Mouse (Mus musculus) limb, embryonic 12.5 days (tissue): ENCODE data around the gene Etv6. TPM values are rescaled to one million over a fixed set of nuclear protein-coding genes. Genes with fewer than 3 reads are reported as not detected.
A peak's percentile ranks its signal among the peaks of the same experiment; 100 is the strongest.

Experiments
- ATAC-seq: fragments of 200-750 bp; cut with Nextera tagmentation; 2 replicates; pipeline ENCODE4 v1.8.0; 2017; ENCODE audit warnings: low read depth, moderate TSS enrichment; ENCODE audit not compliant: insufficient number of reproducible peaks, insufficient read depth, low FRiP score, low TSS enrichment
- H3K27ac ChIP-seq: fragments of 300-500 bp; sonication (generic); 2 replicates; pipeline ENCODE4 v1.5.1; 2016; ENCODE audit warnings: mild to moderate bottlenecking, moderate library complexity
- H3K27me3 ChIP-seq: fragments of 300-500 bp; sonication (generic); 2 replicates; pipeline ENCODE4 v1.6.1; 2016; ENCODE audit warnings: mild to moderate bottlenecking, moderate library complexity
- H3K36me3 ChIP-seq: fragments of 300-500 bp; sonication (generic); 2 replicates; pipeline ENCODE4 v1.6.1; 2016; ENCODE audit warnings: mild to moderate bottlenecking, moderate library complexity
- H3K4me1 ChIP-seq: fragments of 300-500 bp; sonication (generic); replicated peaks from 2 replicates; pipeline ENCODE4 v1.6.1; 2016
- H3K4me2 ChIP-seq: fragments of 300-500 bp; sonication (generic); 2 replicates; pipeline ENCODE4 v1.6.1; 2016; ENCODE audit warnings: mild to moderate bottlenecking, moderate library complexity
- H3K4me3 ChIP-seq: fragments of 300-500 bp; sonication (generic); replicated peaks from 2 replicates; pipeline ENCODE4 v1.5.1; 2016; ENCODE audit warnings: mild to moderate bottlenecking
- H3K9ac ChIP-seq: fragments of 300-500 bp; sonication (generic); replicated peaks from 2 replicates; pipeline ENCODE4 v1.6.1; 2016; ENCODE audit warnings: mild to moderate bottlenecking, moderate library complexity
- H3K9me3 ChIP-seq: fragments of 300-500 bp; sonication (generic); 2 replicates; pipeline ENCODE4 v1.6.1; 2016; ENCODE audit warnings: mild to moderate bottlenecking, moderate library complexity
- WGBS: fragments of 180-500 bp; shearing (Covaris S2); methylation state at CpG from one replicate; pipeline ENCODE4 v1.1.7; 2016; 5-methylcytosine and 5-hydroxymethylcytosine counted together
- polyA plus RNA-seq: library from polyadenylated mRNA; unstranded; fragments of >200 nt; fragmentation: Nextera tagmentation; extraction: Ambion mirVana; gene quantifications from 2 replicates; pipeline ENCODE4 v1.2.1, GENCODE M21; 2016

Gene Etv6
- polyA plus RNA-seq, 1 experiment from 2014 or later, result 16.3 TPM

GRCm38 (mm10) chr6:134090875-134091274 lies 55.4 kb downstream of the Etv6 start:
- 91% methylated on average over 4 of the region's 4 CpGs for WGBS

GRCm38 (mm10) chr6:134091398-134091801 lies 55.9 kb downstream of the Etv6 start:
- ATAC-seq, result no peak
- Histone ChIP-seq H3K4me2 (no peak overlapping the region), H3K9ac (no peak overlapping the region), H3K36me3 (peaks cover 11% of the 10 kb centered on the region; the same call in 1 of the 2 replicates), H3K4me1 (peaks cover 34% of the 10 kb centered on the region), H3K4me3 (no peak overlapping the region), H3K9me3 (no peaks in the 10 kb centered on the region), H3K27ac (peak overlapping the region; percentile 66), H3K27me3 (no peaks in the 10 kb centered on the region)
- WGBS, result 68% methylated on average over 8 of the region's 8 CpGs

More at GRCm38 (mm10) chr6:134090875-134091274, 55.4 kb downstream of the Etv6 start:
- H3K9me3 ChIP-seq, result no peaks in the 10 kb centered on the region
- no peak overlapping the region for H3K4me3 ChIP-seq
- H3K27me3 ChIP-seq, result no peaks in the 10 kb centered on the region
- no peak overlapping the region for H3K4me2 ChIP-seq
- H3K4me1 ChIP-seq, result peaks cover 34% of the 10 kb centered on the region
- peak overlapping the region; percentile 66; the same call in 1 of the 2 replicates for H3K27ac ChIP-seq
- peaks cover 11% of the 10 kb centered on the region; the same call in 1 of the 2 replicates for H3K36me3 ChIP-seq
- no peak overlapping the region for H3K9ac ChIP-seq
- no peak for ATAC-seq

- Histone ChIP-seq H3K9me3 (no peaks in the 10 kb centered on the region), H3K27me3 (no peaks in the 10 kb centered on the region), H3K27ac (no peak overlapping the region), H3K36me3 (peaks cover 11% of the 10 kb centered on the region; the same call in 1 of the 2 replicates), H3K9ac (no peak overlapping the region), H3K4me2 (no peak overlapping the region), H3K4me1 (peaks cover 30% of the 10 kb centered on the region), H3K4me3 (no peak overlapping the region)
- 89% methylated on average over 5 of the region's 5 CpGs for WGBS
- ATAC-seq, result no peak
These were observed 58.6 kb downstream of the Etv6 start for GRCm38 (mm10) chr6:134094066-134094465.

- ATAC-seq, result no peak
- Histone ChIP-seq H3K4me3 (no peak overlapping the region), H3K9me3 (no peaks in the 10 kb centered on the region), H3K9ac (no peak overlapping the region), H3K4me2 (no peak overlapping the region), H3K36me3 (peaks cover 11% of the 10 kb centered on the region; the same call in 1 of the 2 replicates), H3K4me1 (peaks cover 29% of the 10 kb centered on the region), H3K27me3 (no peaks in the 10 kb centered on the region), H3K27ac (no peak overlapping the region)
- 86% methylated on average over 8 of the region's 8 CpGs for WGBS
These were observed 59.1 kb downstream of the Etv6 start for GRCm38 (mm10) chr6:134094620-134095019.

DNA sequence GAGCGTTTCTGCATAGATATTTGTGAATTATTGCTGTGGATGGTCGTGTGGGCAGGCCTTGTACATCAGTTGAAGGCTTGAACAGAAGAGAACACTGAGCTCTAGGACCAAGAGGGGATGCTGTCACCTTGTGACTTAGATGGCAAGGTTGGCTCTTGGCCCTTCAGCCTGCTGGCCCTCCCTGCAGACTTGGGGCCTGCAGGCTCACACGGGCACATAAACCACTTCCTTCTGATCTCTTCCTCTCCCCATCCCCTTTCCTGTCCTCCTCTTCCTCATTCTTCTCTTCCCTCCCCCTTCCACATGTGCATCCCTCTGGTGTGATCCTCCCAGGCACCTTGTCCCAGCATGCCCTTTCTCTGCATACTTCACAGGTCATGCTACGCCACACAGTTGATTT lies 60.1 kb downstream of the Etv6 start:
- no peak for ATAC-seq
- Histone ChIP-seq H3K4me2 (no peak overlapping the region), H3K4me3 (no peak overlapping the region), H3K36me3 (peaks cover 11% of the 10 kb centered on the region; the same call in 1 of the 2 replicates), H3K9me3 (no peaks in the 10 kb centered on the region), H3K9ac (no peak overlapping the region), H3K27ac (no peak overlapping the region), H3K27me3 (no peaks in the 10 kb centered on the region), H3K4me1 (peaks cover 26% of the 10 kb centered on the region)
- 79% methylated on average over 4 of the region's 4 CpGs for WGBS

DNA sequence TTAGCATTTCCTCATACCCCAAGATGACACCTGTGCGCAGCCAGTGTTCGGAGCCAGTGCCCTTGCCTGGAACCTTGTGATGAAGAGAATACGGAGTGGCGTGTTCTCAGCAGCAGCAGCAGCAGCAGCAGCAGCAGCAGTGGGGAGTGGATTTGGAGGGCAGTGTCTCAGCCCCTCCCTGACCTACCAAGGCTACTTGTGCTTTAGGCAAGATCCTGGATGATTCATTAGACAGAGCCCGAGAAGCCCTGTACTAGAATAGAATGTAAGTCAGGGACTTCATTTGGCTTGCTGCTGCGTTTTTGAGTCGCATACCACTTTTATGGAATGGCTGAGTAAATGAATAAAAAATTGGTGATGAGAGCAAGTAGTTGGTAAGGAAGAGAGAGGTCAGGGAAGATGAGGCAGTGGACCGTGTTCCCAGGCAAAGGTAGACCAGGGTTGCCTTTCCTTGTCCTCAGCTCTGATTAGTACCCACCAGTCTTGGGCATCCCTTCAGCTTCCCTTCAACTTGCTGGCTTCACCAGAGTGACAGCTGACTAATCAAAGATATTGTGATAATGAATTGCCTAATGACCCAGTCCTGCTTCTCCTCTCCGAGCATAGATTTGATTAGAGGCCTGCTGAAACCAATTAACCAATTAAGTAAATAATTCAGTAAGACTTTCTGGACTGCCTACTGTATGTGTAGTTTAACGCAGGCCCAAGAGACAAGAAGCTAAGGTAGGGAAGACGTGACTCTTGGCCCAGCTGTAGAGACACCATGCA lies 64.7 kb downstream of the Etv6 start:
- H3K4me2 ChIP-seq, result no peak overlapping the region
- H3K9me3 ChIP-seq, result no peaks in the 10 kb centered on the region
- H3K9ac ChIP-seq, result no peak overlapping the region
- no peaks in the 10 kb centered on the region for H3K27me3 ChIP-seq
- 86% methylated on average over 11 of the region's 11 CpGs for WGBS
- peaks cover 24% of the 10 kb centered on the region for H3K4me1 ChIP-seq
- no peak overlapping the region for H3K27ac ChIP-seq
- no peak for ATAC-seq
- no peaks in the 10 kb centered on the region; the same call in 1 of the 2 replicates for H3K36me3 ChIP-seq
- H3K4me3 ChIP-seq, result no peak overlapping the region

DNA sequence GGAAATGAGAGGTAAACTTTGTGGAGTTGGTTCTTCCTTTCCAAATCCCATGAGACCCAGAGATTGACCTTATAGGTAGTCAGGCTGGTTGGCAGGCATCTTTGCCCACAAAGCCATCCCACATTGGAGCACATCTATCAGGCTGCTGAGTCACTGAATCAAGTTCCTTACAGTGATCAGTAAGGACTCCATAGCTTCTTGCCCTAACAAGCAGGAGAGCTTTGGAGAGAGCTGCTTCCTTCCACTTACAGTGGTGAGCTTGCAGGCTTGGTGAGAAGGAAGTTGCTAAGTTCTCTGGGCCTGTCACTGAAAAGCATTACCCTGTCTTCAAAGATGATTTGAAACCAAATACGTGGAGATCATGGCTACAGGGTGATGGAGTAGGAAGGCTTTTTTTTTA lies 66.9 kb downstream of the Etv6 start:
- ATAC-seq, result no peak

GRCm38 (mm10) chr6:134103519-134103918 lies 68.0 kb downstream of the Etv6 start:
- H3K27me3 ChIP-seq, result no peaks in the 10 kb centered on the region
- 88% methylated on average over 8 of the region's 8 CpGs for WGBS

More for the DNA sequence above, 66.9 kb downstream of the Etv6 start:
- Histone ChIP-seq H3K9me3 (no peaks in the 10 kb centered on the region), H3K4me2 (no peak overlapping the region), H3K27ac (no peak overlapping the region), H3K4me3 (no peak overlapping the region), H3K4me1 (peaks cover 27% of the 10 kb centered on the region), H3K9ac (no peak overlapping the region), H3K27me3 (no peaks in the 10 kb centered on the region), H3K36me3 (peaks cover 2% of the 10 kb centered on the region)
- WGBS, result 92% methylated on average over 1 of the region's 1 CpGs

GRCm38 (mm10) chr6:134105514-134106201 lies 70.2 kb downstream of the Etv6 start:
- no peak for ATAC-seq
- Histone ChIP-seq H3K36me3 (peaks cover 25% of the 10 kb centered on the region), H3K27ac (no peak overlapping the region), H3K4me1 (peaks cover 27% of the 10 kb centered on the region), H3K9me3 (peaks cover 7% of the 10 kb centered on the region; the same call in 1 of the 2 replicates), H3K4me3 (no peak overlapping the region), H3K9ac (no peak overlapping the region), H3K4me2 (no peak overlapping the region), H3K27me3 (no peaks in the 10 kb centered on the region)
- WGBS, result 76% methylated on average over 15 of the region's 15 CpGs

More at GRCm38 (mm10) chr6:134103519-134103918, 68.0 kb downstream of the Etv6 start:
- H3K27ac ChIP-seq, result no peak overlapping the region
- peaks cover 27% of the 10 kb centered on the region for H3K4me1 ChIP-seq
- peaks cover 10% of the 10 kb centered on the region for H3K36me3 ChIP-seq
- H3K4me3 ChIP-seq, result no peak overlapping the region
- no peak for ATAC-seq
- no peak overlapping the region for H3K9ac ChIP-seq
- H3K9me3 ChIP-seq, result no peaks in the 10 kb centered on the region
- no peak overlapping the region for H3K4me2 ChIP-seq

GRCm38 (mm10) chr6:134107696-134108095 lies 72.2 kb downstream of the Etv6 start:
- WGBS, result 85% methylated on average over 7 of the region's 7 CpGs
- H3K9me3 ChIP-seq, result peaks cover 7% of the 10 kb centered on the region; the same call in 1 of the 2 replicates
- peaks cover 25% of the 10 kb centered on the region for H3K36me3 ChIP-seq
- no peak for ATAC-seq
- H3K27me3 ChIP-seq, result no peaks in the 10 kb centered on the region
- H3K27ac ChIP-seq, result no peak overlapping the region
- no peak overlapping the region for H3K4me3 ChIP-seq
- peaks cover 27% of the 10 kb centered on the region for H3K4me1 ChIP-seq
- no peak overlapping the region for H3K4me2 ChIP-seq
- no peak overlapping the region for H3K9ac ChIP-seq

GRCm38 (mm10) chr6:134109675-134110074 lies 74.2 kb downstream of the Etv6 start:
- Histone ChIP-seq H3K9me3 (peaks cover 7% of the 10 kb centered on the region; the same call in 1 of the 2 replicates), H3K27ac (no peak overlapping the region), H3K36me3 (peaks cover 25% of the 10 kb centered on the region), H3K4me3 (no peak overlapping the region), H3K9ac (no peak overlapping the region), H3K27me3 (no peaks in the 10 kb centered on the region), H3K4me1 (peaks cover 20% of the 10 kb centered on the region), H3K4me2 (no peak overlapping the region)
- no peak for ATAC-seq
- 97% methylated on average over 1 of the region's 1 CpGs for WGBS
